9 mouse cellular contexts compared by ENCODE assay signal in the genomic region with DNA sequence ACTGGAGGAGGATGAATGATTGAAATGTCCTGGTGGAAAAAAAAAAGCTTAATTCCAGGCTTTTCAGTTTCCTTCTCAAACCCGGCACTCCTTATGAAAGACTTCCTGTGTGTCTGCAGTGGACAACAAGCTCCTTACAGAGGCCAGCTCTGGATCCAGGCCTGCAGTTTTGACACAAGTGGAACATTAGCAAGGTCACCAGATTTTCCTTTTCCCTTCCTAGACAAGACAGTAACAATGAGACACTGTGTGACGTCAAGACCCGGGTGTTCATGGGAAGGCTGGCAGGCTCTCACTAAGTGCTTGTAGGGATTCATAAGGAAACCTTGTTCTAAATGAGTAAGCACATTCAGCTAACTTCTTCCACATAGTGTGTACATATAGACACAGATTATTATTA.
DNase-seq lines count a peak whose midpoint lies in the region; ATAC-seq and TF ChIP-seq lines count a peak whose summit lies in the region.
"Had no signal": no experiment of that assay in that cellular context is flagged by ENCODE, and none has a peak within 500 bp of the region (broad histone marks: within the 10 kb centered on the region; RNA-seq: fewer than 3 reads in every experiment).

No protein-coding gene starts in this region.

- TF ChIP-seq CTCF in gastrocnemius, adult 2 months (IDR thresholded peaks at IDR 0.05), result no peak
- no peak for TF ChIP-seq CTCF in olfactory bulb, adult 2 months (IDR thresholded peaks at IDR 0.05; ENCODE audit: insufficient read depth, low read depth, low read length)

- no peak overlapping the region for H3K9ac ChIP-seq in intestine, embryonic 15.5 days

- H3K9me3 ChIP-seq in intestine, embryonic 15.5 days, result no peaks in the 10 kb centered on the region

- 44% methylated on average over 3 of the region's 3 CpGs for WGBS in intestine, embryonic 15.5 days
- WGBS in olfactory bulb, adult 2 months, result 31% methylated on average over 3 of the region's 3 CpGs

- H3K4me3 ChIP-seq in gastrocnemius, adult 2 months, result peak overlapping the region; percentile 50
- H3K4me3 ChIP-seq in intestine, embryonic 15.5 days (replicated peaks), result no peak overlapping the region
- no peak overlapping the region for H3K4me3 ChIP-seq in olfactory bulb, adult 2 months (ENCODE audit: insufficient read depth, low read depth, low read length)

- peak; percentile 42 for ATAC-seq in intestine, embryonic 15.5 days

- H3K27me3 ChIP-seq in intestine, embryonic 15.5 days (replicated peaks), result no peaks in the 10 kb centered on the region

- H3K4me1 ChIP-seq in intestine, embryonic 15.5 days (replicated peaks), result peaks cover 5% of the 10 kb centered on the region
- H3K4me1 ChIP-seq in olfactory bulb, adult 2 months (ENCODE audit: control insufficient read depth, insufficient read depth, low read length), result peaks cover 16% of the 10 kb centered on the region

- no peak overlapping the region for H3K4me2 ChIP-seq in intestine, embryonic 15.5 days (replicated peaks)

- intact Hi-C loops in gastrocnemius, adult 2 months (cut with DNase I), result no loop called here
- intact Hi-C loops in left cerebral cortex, postnatal 25 days (cut with DNase I), result no loop called here

- H3K27ac ChIP-seq in gastrocnemius, adult 2 months, result peak overlapping the region; percentile 75
- H3K27ac ChIP-seq in intestine, embryonic 15.5 days, result no peak overlapping the region
- H3K27ac ChIP-seq in olfactory bulb, adult 2 months (ENCODE audit: insufficient read depth, low read depth, low read length), result 0 out of 2 replicates have a peak overlapping the region, but pooled peaks have one; percentile 64
- H3K27ac ChIP-seq: macrophage had no signal

- no peaks in the 10 kb centered on the region for H3K36me3 ChIP-seq in intestine, embryonic 15.5 days

- no peak for TF ChIP-seq POLR2A in olfactory bulb, adult 2 months (IDR thresholded peaks at IDR 0.05; ENCODE audit: insufficient read depth, low read depth, low read length)

- peak; percentile 15 for DNase-seq in cerebellum, adult 11-12 months
- DNase-seq in cerebellum, postnatal 4 days (ENCODE audit: low spot score in 2 of 2), result no peak
- peak; percentile 73 for DNase-seq in adrenal gland, adult 2 months
- peak; percentile 60 for DNase-seq in gastrocnemius, adult 2 months
- DNase-seq in left cerebral cortex, postnatal 25 days (ENCODE audit: low spot score in 2 of 2), result peak; percentile 43 to 74
- no peak for DNase-seq in embryo, embryonic 9.5 days (ENCODE audit: extremely low spot score)

Comparison
In these comparisons a context has a peak if more than half of its experiments do, and no peak if none do; other contexts are left out.
1. DNase-seq: peak in cerebellum, adult 11-12 months (single experiment), adrenal gland, adult 2 months (single experiment), gastrocnemius, adult 2 months (single experiment) and left cerebral cortex, postnatal 25 days (2 of 2); none in cerebellum, postnatal 4 days (0 of 2) and embryo, embryonic 9.5 days (single experiment).